Mouse (Mus musculus) hindbrain, embryonic 16.5 days (tissue): ENCODE measurements around the gene Rtkn2. TPM values are rescaled to one million over a fixed set of nuclear protein-coding genes. Genes with fewer than 3 reads are reported as not detected.

ENCODE experiments used
- ATAC-seq: fragments of 200-750 bp; cut with Nextera tagmentation; 2 replicates; pipeline ENCODE4 v1.8.0; 2017; ENCODE audit warnings: moderate TSS enrichment, moderate library complexity
- H3K27ac ChIP-seq: fragments of 300-500 bp; sonication (generic); 2 replicates; pipeline ENCODE4 v1.5.1; 2014; ENCODE audit warnings: low read depth, mild to moderate bottlenecking, control low read depth, low read length, moderate library complexity
- H3K27me3 ChIP-seq: fragments of 300-500 bp; sonication (generic); replicated peaks from 2 replicates; pipeline ENCODE4 v1.6.1; 2014; ENCODE audit warnings: low read length; ENCODE audit not compliant: control insufficient read depth, insufficient read depth
- H3K36me3 ChIP-seq: fragments of 300-500 bp; sonication (generic); 2 replicates; pipeline ENCODE4 v1.6.1; 2014; ENCODE audit warnings: mild to moderate bottlenecking, low read length, moderate library complexity, mixed read lengths; ENCODE audit not compliant: control insufficient read depth, insufficient read depth
- H3K4me1 ChIP-seq: fragments of 300-500 bp; sonication (generic); 2 replicates; pipeline ENCODE4 v1.6.1; 2014; ENCODE audit warnings: low read depth, low read length; ENCODE audit not compliant: control insufficient read depth, insufficient read depth
- H3K4me2 ChIP-seq: fragments of 300-500 bp; sonication (generic); 2 replicates; pipeline ENCODE4 v1.6.1; 2014; ENCODE audit warnings: mild to moderate bottlenecking, low read length, control low read depth, moderate library complexity
- H3K4me3 ChIP-seq: fragments of 300-500 bp; sonication (generic); 2 replicates; pipeline ENCODE4 v1.5.1; 2014; ENCODE audit warnings: mild to moderate bottlenecking, low read length, control low read depth, moderate library complexity
- H3K9ac ChIP-seq: fragments of 300-500 bp; sonication (generic); 2 replicates; pipeline ENCODE4 v1.6.1; 2014; ENCODE audit warnings: low read depth, mild to moderate bottlenecking, control low read depth, low read length, moderate library complexity
- H3K9me3 ChIP-seq: fragments of 300-500 bp; sonication (generic); 2 replicates; pipeline ENCODE4 v1.6.1; 2014; ENCODE audit warnings: mild to moderate bottlenecking, low read length, moderate library complexity; ENCODE audit not compliant: control insufficient read depth
- WGBS: fragments of 180-500 bp; shearing (Covaris S2); extraction: QIAGEN DNeasy Blood & Tissue Kit; methylation state at CpG from one replicate; pipeline ENCODE4 v1.1.7; 2014; 5-methylcytosine and 5-hydroxymethylcytosine counted together
- polyA plus RNA-seq: library from polyadenylated mRNA; unstranded; fragments of >200 nt; fragmentation: Nextera tagmentation; extraction: Ambion mirVana; gene quantifications from 2 replicates; pipeline ENCODE4 v1.2.1, GENCODE M21; 2015

The Rtkn2 gene
- polyA plus RNA-seq, 1 experiment from 2014 or later, result 4.4 TPM

DNA sequence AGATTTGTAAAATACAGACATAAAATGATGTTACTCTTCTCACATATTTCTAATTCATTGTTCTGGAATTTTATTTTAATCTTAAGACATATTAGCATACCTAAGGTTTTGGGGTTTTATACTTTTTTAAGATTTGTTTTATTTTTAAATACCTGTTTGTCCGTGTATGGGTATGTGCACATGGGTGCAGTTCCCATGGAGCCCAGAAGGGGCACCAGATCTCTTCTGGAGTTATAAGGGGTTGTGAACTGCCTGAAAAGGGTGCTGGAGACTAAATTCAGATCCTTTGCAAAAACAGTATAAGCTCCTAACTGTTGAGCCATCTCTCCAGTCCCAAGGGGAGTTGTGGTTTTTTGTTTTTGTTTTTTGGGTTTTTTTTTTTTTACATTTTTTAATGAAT, 79.0 kb downstream of the Rtkn2 start:
- Histone ChIP-seq H3K4me2 (no peak overlapping the region), H3K27me3 (no peaks in the 10 kb centered on the region), H3K4me3 (no peak overlapping the region), H3K27ac (no peak overlapping the region), H3K36me3 (no peaks in the 10 kb centered on the region), H3K4me1 (no peaks in the 10 kb centered on the region; the same call in 1 of the 2 replicates), H3K9me3 (no peaks in the 10 kb centered on the region), H3K9ac (no peak overlapping the region)
- ATAC-seq, result no peak
- 94% methylated on average over 1 of the region's 1 CpGs for WGBS

DNA sequence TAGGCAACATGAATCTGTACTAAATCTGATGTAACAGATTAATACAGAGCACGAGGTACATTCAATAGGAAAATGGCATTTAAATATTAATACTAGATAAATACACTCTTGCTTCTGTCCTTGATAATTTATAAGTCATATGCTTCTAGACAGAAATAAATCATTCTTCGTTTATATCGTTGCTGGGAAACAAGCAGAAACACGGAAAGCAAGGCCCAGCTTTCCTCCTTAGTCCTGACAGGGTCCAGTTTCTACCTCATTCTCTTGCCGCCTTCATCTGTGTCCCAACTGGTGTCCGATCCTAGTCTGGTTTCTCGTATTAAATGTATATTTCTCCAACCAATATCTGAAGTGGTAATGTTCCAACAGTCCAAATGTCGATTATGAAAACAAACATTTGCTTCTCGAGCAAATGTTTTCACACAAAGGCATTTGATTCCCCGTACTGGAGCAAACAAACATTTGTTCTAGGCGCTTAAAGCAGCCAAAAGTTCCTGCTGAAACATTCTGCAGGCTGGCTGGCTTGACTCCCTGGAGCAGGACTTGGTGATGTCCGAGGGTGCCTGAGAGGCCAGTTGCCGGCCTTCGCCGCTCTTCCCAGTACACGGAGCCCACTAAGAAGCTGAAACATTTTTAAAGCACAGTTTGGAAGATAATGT, 81.3 kb downstream of the Rtkn2 start:
- Histone ChIP-seq H3K9ac (no peak overlapping the region), H3K9me3 (no peaks in the 10 kb centered on the region), H3K27ac (0 out of 2 replicates have a peak overlapping the region, but pooled peaks have one; percentile 9), H3K4me1 (peaks cover 7% of the 10 kb centered on the region), H3K4me2 (no peak overlapping the region), H3K4me3 (no peak overlapping the region), H3K36me3 (no peaks in the 10 kb centered on the region), H3K27me3 (no peaks in the 10 kb centered on the region)
- WGBS, result 43% methylated on average over 16 of the region's 16 CpGs
- ATAC-seq, result no peak

DNA sequence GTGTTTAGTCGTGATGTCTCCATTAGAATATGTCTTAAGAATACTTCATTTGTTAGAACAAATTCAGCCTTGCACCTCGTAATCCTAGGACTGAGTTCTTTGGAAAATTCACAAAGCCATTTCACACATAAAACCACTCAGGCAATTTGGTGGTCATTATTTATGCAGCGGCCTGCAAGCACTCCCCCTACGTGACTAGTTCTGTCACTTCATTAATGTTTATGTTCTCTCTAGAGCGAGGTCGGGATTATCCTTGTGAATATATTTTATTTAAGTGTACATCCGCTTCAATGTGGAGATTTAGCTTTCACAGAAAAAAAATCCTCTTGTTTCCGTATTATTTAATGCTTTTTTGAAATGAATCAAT, 81.9 kb downstream of the Rtkn2 start:
- Histone ChIP-seq H3K4me2 (no peak overlapping the region), H3K4me3 (no peak overlapping the region), H3K27ac (0 out of 2 replicates have a peak overlapping the region, but pooled peaks have one; percentile 9), H3K9me3 (no peaks in the 10 kb centered on the region), H3K9ac (no peak overlapping the region), H3K27me3 (no peaks in the 10 kb centered on the region), H3K36me3 (no peaks in the 10 kb centered on the region), H3K4me1 (peaks cover 7% of the 10 kb centered on the region)
- ATAC-seq, result no peak
- WGBS, result 37% methylated on average over 8 of the region's 8 CpGs

DNA sequence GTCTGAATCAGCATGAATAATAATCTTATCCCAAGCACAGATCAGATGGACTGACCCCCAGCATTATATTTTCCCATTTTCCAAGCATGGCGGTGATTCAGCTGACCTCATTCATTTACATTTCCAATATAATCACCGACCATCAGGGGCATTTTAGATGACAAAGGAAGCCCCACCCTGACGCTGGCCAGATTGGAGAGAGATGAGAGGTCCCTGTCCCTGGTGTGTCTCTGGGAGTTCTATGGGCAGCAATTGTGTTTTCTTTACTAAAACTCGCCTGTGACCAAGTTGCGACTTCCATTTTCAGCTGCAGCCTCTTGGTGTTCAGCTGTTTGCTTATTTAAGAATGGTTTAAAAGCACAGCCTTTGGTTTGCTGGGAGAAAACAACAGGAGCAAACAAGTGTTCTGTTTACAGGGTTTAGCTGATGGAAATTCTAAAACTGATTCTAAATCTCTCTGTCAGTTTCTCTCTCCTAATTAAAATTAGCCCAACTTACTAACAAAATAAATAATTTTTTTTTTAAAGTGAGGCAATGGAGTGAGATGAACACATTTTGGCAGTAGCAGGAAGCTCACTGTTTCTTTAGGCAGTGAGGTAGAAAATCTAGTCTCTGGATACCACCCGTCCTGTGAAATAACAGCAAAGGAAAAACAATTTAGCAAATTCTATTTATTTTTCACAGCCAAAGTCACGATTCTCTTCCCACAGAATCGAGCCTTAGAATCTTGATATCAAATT, 84.6 kb downstream of the Rtkn2 start:
- 14% methylated on average over 8 of the region's 8 CpGs for WGBS
- H3K36me3 ChIP-seq, result no peaks in the 10 kb centered on the region
- H3K4me1 ChIP-seq, result peaks cover 7% of the 10 kb centered on the region
- no peaks in the 10 kb centered on the region for H3K9me3 ChIP-seq
- no peak for ATAC-seq
- H3K4me3 ChIP-seq, result no peak overlapping the region
- peak overlapping the region; percentile 41 for H3K4me2 ChIP-seq
- H3K27ac ChIP-seq, result 0 out of 2 replicates have a peak overlapping the region, but pooled peaks have one; percentile 9
- no peaks in the 10 kb centered on the region for H3K27me3 ChIP-seq
- no peak overlapping the region for H3K9ac ChIP-seq

DNA sequence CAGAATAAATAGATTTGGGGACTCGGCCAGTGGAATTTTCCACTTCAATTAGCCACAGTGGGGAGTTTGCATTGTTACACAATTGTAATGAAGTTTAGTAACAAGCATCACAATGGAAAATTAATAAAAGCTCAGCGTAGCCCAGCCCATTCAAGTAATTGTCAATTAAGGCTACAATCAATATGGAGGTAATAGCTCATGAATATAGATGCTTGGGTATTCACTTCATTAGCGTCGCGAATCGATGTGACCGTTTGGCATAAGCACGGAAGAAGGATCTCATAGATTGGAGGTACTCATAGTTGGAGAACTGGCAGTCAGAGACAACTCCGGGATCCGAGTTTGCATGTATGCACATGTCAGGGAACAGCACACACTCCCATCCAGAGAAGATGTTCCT, 85.2 kb downstream of the Rtkn2 start:
- ATAC-seq, result no peak
- Histone ChIP-seq H3K27me3 (no peaks in the 10 kb centered on the region), H3K36me3 (no peaks in the 10 kb centered on the region), H3K4me3 (no peak overlapping the region), H3K4me2 (peak overlapping the region; percentile 41), H3K4me1 (peaks cover 7% of the 10 kb centered on the region), H3K9me3 (no peaks in the 10 kb centered on the region), H3K9ac (no peak overlapping the region), H3K27ac (no peak overlapping the region)
- 21% methylated on average over 10 of the region's 10 CpGs for WGBS

DNA sequence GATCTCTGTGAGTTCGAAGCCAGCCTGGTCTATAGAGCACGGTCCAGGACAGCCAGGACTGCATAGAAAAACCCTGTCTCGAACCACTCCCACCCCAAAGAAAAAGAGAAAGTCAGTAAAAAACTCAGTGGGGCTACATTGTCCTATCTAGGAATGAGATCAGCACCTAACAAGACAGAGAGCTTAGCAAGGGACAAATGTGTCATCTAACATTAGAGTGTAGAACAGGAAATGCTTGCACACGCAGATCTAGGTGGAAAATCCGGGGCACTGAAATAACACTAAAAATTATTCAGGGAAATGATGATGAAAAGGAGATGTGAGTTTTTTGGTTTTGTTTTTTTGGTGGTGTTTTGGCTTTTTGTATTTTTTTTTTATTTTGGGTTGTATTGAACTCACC, 86.8 kb downstream of the Rtkn2 start:
- WGBS, result 93% methylated on average over 5 of the region's 5 CpGs
- Histone ChIP-seq H3K4me3 (no peak overlapping the region), H3K4me2 (no peak overlapping the region), H3K9me3 (no peaks in the 10 kb centered on the region), H3K4me1 (peaks cover 7% of the 10 kb centered on the region), H3K9ac (no peak overlapping the region), H3K36me3 (no peaks in the 10 kb centered on the region), H3K27ac (no peak overlapping the region), H3K27me3 (no peaks in the 10 kb centered on the region)
- ATAC-seq, result no peak

DNA sequence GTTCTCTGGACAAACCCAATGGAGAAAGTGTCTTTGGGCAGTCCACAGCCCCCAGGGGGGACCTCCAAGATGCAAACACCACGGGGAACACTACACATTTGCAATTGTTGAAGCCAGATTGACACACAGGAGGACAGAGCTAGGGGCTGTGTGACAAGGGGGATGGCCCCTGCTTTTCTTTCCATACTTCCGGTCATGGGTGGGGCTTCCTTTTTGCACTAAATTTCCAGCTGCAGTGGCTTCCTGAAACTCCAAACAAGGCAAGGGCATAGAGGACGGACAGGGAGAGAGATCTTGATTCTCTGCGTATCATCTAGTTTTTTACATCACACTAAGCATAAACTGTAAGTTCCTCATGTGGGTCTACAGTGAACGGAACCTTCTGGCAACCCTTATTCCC, 88.6 kb downstream of the Rtkn2 start:
- H3K4me2 ChIP-seq, result no peak overlapping the region
- H3K36me3 ChIP-seq, result no peaks in the 10 kb centered on the region
- H3K9me3 ChIP-seq, result no peaks in the 10 kb centered on the region
- H3K27me3 ChIP-seq, result no peaks in the 10 kb centered on the region
- H3K9ac ChIP-seq, result no peak overlapping the region
- WGBS, result 81% methylated on average over 5 of the region's 5 CpGs
- peaks cover 7% of the 10 kb centered on the region for H3K4me1 ChIP-seq
- ATAC-seq, result no peak
- H3K4me3 ChIP-seq, result no peak overlapping the region
- no peak overlapping the region for H3K27ac ChIP-seq

DNA sequence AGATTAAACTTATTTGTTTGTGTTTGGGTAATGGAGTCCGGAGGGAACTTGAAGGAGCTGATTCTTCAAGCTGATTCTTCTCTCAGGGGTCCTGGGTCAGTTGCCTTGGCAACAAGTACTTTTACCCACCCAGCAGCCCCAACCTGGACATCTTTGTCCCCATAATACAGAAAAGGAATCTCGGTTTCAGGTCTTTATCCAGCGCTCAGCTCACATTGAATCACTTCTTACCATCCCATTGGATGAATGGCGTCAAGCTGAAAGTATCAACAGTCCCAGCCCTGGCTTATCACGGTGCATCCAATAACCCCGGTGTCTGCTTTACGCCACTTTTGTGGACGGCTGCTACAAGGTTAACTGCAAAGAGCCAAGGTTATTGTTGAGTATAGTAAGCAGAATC, 89.1 kb downstream of the Rtkn2 start:
- Histone ChIP-seq H3K9ac (no peak overlapping the region), H3K4me1 (peaks cover 7% of the 10 kb centered on the region), H3K36me3 (no peaks in the 10 kb centered on the region), H3K27me3 (no peaks in the 10 kb centered on the region), H3K4me3 (no peak overlapping the region), H3K4me2 (no peak overlapping the region), H3K27ac (no peak overlapping the region), H3K9me3 (no peaks in the 10 kb centered on the region)
- ATAC-seq, result no peak
- 78% methylated on average over 8 of the region's 8 CpGs for WGBS

DNA sequence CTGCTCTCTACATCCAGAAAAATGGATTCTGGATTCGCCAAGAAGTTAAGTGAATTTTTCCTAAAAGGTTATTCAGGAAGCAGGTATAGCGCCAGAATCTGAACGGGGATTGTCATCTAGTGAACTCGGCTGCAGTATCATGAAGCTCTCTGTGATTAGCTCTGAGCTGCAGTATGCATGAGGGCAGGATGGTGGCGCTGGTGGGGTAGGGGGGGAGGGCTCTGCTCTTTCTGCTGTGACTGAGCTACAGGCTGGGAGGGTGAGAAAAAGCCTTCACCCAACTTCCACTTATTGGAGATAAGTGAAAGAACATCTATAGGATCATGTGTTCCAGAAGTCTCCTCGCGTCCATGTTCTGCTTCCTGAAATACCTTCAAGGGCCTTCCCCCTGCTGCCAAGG, 91.7 kb downstream of the Rtkn2 start:
- H3K9ac ChIP-seq, result no peak overlapping the region
- no peak overlapping the region for H3K27ac ChIP-seq
- H3K36me3 ChIP-seq, result no peaks in the 10 kb centered on the region
- ATAC-seq, result no peak
- no peak overlapping the region for H3K4me3 ChIP-seq
- WGBS, result 85% methylated on average over 7 of the region's 7 CpGs
- H3K9me3 ChIP-seq, result no peaks in the 10 kb centered on the region
- no peak overlapping the region for H3K4me2 ChIP-seq
- H3K27me3 ChIP-seq, result no peaks in the 10 kb centered on the region
- no peaks in the 10 kb centered on the region for H3K4me1 ChIP-seq
